Mouse (Mus musculus): ENCODE measurements around the gene Tigd3.

DNA sequence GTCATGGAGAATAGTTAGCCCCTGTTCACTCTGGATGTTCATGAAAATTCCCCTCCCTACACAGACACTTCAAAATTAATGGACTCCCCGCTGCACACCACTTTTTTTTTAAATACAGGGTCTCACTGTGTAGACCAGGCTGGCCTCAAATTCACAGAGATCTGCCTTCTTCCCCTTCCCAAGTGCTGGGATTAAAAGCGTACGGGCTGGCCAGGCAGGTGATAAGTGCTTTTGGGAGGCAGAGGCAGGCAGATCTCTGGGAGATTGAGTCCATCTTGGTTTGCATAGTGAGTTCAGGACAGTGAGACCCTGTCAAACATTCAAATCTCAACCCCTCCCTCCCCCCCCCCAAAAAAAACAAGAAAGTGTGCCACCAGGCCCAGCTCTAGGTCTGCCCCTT is 29.0 kb upstream of the Tigd3 start:
- TF ChIP-seq CTCF (IDR thresholded peaks at IDR 0.05; ENCODE audit: low read depth) (no peak), EP300 (IDR thresholded peaks at IDR 0.05; ENCODE audit: low read depth) (no peak)
